Mouse (Mus musculus) T-helper 1 cell (primary cell): ENCODE results near the gene Naa20.

ENCODE experiments used
- in situ Hi-C: fragments of 300-600 bp; cut with MboI, MseI; formaldehyde crosslinking; loops from one replicate; pipeline ENCODE4 v1.15.1; 2025; ENCODE audit warnings: high pct_unique_total_duplicates

Gene Naa20

DNA sequence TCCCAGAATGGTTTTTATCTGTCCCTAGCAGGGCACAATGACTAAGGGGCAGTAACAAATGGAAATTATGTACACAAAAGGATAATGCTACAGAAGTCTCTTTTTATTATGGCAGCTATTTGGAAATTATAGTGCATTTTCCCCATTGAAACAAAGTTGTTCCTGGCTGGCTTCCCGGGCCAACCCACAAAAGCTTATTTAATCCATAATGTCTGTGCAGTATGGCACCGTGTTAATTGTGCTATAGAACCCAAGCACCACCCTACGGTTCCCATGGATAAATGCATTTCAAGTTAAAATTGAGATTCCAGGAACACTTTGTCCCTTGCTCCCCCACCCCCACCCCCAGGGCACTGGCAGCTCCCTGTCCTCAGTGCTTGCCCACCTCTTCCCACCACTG lies 42.4 kb downstream of the Naa20 start:
- in situ Hi-C loops: no loop called here

DNA sequence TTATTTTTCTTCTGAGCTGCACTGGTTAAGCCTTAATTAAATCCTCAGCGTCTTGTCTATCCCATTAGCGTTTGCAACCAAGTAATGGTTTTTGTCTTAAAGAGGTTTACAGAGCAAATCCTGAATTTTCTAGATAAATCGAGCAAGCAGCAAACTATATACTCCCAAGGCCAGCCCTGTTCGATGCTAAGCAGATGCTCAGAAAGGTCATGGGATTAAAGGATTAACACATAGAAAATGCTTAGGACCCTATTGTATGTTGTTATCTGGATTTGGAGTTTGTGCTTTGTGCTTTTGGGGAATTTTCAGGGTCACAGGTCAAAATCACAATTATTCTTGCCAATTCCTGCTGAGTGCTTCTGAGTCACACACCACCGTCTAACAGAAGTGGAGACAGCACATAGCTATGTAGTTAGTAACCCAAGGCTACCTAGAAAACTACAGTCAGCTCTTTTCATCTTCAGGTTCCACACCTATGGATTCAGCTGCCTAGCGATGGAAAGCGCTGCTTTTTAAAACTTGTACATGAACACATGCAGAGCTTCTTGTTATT lies 46.6 kb downstream of the Naa20 start:
- in situ Hi-C loops: no loop called here

DNA sequence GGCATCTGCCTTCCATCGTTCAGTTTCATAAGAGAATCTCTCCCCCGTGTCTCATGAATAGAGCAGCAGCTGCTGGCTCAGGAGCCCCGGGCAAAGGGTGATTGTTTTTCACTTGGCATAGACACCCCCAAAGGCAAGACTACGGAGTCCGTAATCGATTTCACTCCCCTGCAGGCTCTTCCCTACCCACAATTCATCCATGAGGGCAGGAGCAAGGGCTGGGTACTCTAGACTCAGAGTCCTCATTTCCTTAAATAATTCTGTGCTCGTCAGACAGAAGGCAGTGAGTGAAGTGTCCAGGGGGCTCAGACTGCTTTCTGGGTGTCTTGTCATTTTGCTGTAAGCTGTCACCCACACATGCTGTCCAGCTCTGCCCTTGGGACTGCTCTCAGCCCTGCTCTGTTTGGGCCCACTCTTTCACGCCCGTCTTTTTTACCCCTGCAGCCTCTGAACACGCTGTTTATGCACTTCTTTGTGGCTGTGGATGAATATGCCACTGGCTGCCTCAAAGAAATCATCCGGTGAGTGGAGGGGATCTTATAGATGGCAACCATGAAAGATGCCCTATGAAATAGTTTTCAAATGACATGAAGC lies 47.7 kb downstream of the Naa20 start:
- in situ Hi-C loops: loop anchor here (5.0 to 10.0 kb wide), 2 partner anchors 463 to 665 kb away; no protein-coding TSS in a partner anchor

DNA sequence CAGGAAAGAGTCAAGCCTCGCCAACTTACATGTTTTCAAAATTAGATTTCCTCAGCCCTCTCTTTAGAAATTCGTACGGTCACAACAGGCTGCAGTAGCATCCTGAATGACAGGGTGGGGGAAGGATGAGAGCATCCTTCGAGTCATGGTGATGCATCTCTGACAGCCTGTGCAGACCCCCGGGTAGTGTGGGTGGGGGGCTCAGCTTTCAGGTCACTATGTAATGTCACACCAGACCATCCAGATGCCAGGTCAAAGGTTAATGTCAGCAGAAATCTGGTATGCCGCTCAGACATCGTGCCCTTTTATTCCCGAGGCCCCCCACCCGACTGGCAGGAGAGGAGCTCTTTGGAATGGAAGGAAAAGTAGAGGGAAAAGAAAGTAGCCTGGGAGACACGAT lies 48.3 kb downstream of the Naa20 start:
- in situ Hi-C loops: loop anchor here (5.0 to 10.0 kb wide), 2 partner anchors 462 to 665 kb away; no protein-coding TSS in a partner anchor

DNA sequence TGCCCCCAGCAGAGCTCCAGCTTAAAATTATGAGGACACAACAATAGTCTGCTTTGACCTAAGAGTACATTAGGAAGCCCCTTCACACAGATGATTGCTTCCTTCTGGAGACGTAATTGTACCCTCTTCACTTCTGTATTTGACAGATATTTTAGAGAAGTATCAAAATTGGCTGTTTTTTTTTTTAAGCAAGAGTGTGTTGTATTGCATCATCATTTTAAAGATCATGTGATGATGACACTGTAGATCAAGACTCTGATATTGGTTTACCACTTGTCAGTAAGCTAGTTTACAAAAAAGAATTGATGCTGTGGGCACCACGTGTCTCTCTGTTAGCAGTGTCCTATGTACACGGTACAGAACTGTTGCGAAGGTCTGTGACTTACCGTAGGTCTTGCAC lies 50.8 kb downstream of the Naa20 start:
- in situ Hi-C loops: loop anchor here (5.0 to 10.0 kb wide), 2 partner anchors 460 to 662 kb away; no protein-coding TSS in a partner anchor

DNA sequence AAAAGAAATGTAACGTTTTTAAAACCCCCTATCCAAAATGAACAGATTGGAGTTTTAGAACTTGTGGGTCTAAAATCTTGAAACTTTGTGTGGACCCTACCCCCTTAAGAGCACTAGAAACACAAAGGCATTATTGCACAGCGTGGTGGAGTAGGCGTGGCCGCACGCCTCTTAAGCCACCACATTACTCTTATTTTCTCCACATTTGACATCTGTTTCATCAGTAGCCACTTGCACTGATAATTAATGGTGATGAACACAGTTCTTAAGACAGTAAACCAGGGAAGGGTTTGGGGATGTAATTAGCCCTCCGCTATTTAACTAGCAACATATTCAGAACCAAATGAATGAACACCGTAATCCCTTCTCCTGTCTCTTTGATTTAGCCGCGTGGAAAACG lies 53.9 kb downstream of the Naa20 start:
- in situ Hi-C loops: loop anchor here (10.0 kb wide), 1 partner anchor 659 kb away; no protein-coding TSS in a partner anchor

DNA sequence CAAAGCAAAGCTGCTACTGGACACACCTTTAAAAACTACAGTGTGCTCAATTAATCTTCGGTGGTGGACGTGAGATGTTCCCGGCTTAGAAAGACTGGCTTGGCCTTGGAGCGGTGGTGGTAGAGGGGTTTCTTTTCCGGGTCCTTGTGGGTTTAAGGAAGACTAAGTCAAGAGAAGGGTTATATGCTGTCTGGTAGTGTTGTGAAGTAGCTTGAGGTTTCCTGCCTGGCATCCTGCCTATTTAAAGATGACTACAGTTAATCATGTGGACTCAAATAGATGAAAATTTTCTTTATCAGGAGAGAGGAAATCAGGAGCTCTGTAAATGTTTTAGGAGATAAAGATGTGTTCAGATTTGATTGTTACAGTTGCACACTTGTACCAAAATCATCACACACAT lies 54.4 kb downstream of the Naa20 start:
- in situ Hi-C loops: loop anchor here (10.0 kb wide), 1 partner anchor 658 kb away; no protein-coding TSS in a partner anchor

DNA sequence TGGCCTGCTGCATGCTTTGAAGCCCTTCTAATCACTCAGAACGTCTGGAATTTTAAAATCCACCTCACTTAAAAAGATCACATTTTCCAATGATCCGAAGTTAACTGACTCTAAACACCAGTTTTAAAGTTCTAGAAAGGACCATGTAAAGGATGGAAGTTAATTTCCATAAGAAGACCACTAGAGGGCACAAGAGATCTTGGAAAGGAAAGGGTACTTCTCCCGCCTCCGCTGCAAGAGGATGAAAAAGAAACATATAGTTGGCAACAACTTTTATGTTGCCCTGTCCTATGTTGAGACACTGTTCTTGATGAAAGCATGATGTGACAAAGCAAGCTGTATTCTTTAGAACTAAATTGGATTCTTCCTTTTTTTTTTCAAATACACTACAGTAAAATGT lies 55.6 kb downstream of the Naa20 start:
- in situ Hi-C loops: loop anchor here (10.0 kb wide), 1 partner anchor 657 kb away; no protein-coding TSS in a partner anchor

DNA sequence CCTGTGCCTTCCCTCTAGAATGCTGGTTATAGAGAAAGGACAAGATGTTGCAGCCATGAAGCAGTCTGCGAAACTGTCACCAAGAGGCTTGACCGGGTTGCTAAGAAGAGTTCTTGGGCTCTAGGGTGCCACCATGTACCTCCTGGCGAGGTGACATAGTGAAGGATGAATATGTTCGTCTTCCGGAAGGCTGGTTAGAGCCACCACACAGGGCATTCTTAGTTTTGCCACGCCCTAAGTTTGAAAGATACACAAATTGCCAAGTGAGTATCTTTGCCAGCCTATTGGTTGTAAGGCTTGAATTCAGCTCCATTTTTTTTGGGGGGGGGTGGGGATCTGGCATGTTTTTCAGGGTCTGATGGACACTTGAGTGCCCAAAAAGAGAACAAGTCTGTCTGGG lies 56.2 kb downstream of the Naa20 start:
- in situ Hi-C loops: loop anchor here (10.0 kb wide), 1 partner anchor 657 kb away; no protein-coding TSS in a partner anchor

DNA sequence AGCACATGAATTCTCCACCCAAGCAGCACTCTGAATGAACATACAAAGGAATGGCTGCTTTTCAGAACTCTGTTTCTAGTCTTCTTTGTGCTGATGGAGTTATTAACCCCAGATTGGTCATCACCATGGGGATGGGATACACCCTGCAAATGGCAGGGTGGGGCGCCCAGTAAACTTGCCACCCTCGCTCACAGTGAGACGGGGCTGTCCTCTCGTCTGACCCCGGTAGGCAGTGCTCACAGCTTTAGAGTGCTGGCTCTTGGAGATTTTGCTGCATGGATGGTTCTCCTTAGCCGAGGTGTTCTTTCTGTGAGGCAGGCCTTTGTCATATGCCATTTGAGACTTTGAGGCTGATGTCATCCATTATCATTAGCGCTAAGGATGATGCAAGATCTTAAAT lies 56.7 kb downstream of the Naa20 start:
- in situ Hi-C loops: loop anchor here (10.0 kb wide), 1 partner anchor 656 kb away; no protein-coding TSS in a partner anchor

DNA sequence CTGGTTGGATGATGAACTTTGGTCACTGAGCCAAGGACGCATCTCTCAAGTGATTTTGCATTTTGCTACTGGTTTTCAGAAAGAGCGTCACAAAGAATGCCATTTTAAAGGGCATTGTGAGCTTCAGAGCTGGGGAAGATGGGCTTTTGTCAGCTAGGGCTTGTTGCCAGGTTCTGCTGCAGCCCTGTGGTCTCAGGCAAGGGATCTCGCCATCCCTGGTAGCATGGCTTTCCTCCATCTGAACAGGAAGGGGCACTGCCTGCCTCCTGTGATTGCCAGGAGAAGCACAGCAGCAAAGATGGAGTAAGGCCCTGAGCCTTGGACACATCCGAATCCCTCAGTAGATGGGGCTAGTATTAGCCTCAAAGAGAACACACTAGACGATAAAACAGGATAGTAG lies 60.0 kb downstream of the Naa20 start:
- in situ Hi-C loops: no loop called here
